Mouse (Mus musculus) brown adipose tissue, adult 24 weeks (tissue): Measurements from ENCODE around the gene Polr3g. TPM values are rescaled to one million over a fixed set of nuclear protein-coding genes. Genes with fewer than 3 reads are reported as not detected.
A peak's percentile ranks its signal among the peaks of the same experiment; 100 is the strongest.

ENCODE experiments used
- H3K27ac ChIP-seq: fragments of 200-500 bp; replicated peaks from 2 replicates; pipeline ENCODE4 v1.5.1; 2012; ENCODE audit warnings: low read depth, mild to moderate bottlenecking, low read length
- H3K4me1 ChIP-seq: fragments of 200-500 bp; 2 replicates; pipeline ENCODE4 v1.6.1; 2012; ENCODE audit warnings: low read length, mixed read lengths; ENCODE audit not compliant: control insufficient read depth, insufficient read depth, insufficient read length
- H3K4me3 ChIP-seq: fragments of 200-500 bp; 2 replicates; pipeline ENCODE4 v1.5.1; 2012; ENCODE audit warnings: low read depth, mild to moderate bottlenecking, low read length, moderate library complexity; ENCODE audit not compliant: insufficient read depth
- polyA plus RNA-seq: library from polyadenylated mRNA; stranded (reverse); fragments of >200 nt; gene quantifications from 2 replicates; pipeline ENCODE4 v1.2.4, GENCODE M21; 2012; ENCODE audit not compliant: missing spikeins, insufficient read depth, insufficient read length

The Polr3g gene
- polyA plus RNA-seq, 1 experiment: 12.6 TPM

- no peak overlapping the region for H3K27ac ChIP-seq
- H3K4me1 ChIP-seq: 0 out of 2 replicates have a peak, but pooled peaks cover 2% of the 10 kb centered on the region
- no peak overlapping the region for H3K4me3 ChIP-seq
Measured at GRCm38 (mm10) chr13:81709805-81710204, 1.0 kb downstream of the Polr3g start.

DNA sequence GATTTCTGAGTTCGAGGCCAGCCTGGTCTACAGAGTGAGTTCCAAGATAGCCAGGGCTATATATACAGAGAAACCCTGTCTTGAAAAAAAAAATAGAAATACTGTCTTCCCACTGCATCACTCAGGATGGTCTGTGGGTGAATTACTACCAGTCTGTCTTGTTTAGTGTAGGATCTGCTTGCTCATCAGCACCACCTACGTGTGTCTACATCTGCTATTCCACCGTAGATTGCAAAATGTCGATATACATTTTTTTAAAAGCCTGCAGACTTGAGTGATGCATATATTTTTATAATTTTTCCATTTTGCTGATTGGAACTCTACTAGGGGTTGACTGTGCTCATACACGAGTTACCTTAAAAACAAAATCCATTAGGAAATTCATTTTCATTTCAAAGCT is 4.5 kb downstream of the Polr3g start:
- H3K4me3 ChIP-seq: no peak overlapping the region
- no peak overlapping the region for H3K27ac ChIP-seq
- H3K4me1 ChIP-seq: no peaks in the 10 kb centered on the region

- no peaks in the 10 kb centered on the region for H3K4me1 ChIP-seq
- no peak overlapping the region for H3K4me3 ChIP-seq
- H3K27ac ChIP-seq: no peak overlapping the region
Measured at GRCm38 (mm10) chr13:81703621-81704020, 7.2 kb downstream of the Polr3g start.

GRCm38 (mm10) chr13:81703148-81703547 is 7.7 kb downstream of the Polr3g start:
- no peak overlapping the region for H3K27ac ChIP-seq
- no peaks in the 10 kb centered on the region for H3K4me1 ChIP-seq
- H3K4me3 ChIP-seq: no peak overlapping the region

- H3K27ac ChIP-seq: no peak overlapping the region
- no peak overlapping the region for H3K4me3 ChIP-seq
- H3K4me1 ChIP-seq: no peaks in the 10 kb centered on the region
Measured at GRCm38 (mm10) chr13:81694446-81694845, 16.4 kb downstream of the Polr3g start.

GRCm38 (mm10) chr13:81691606-81692005 is 19.2 kb downstream of the Polr3g start:
- H3K4me1 ChIP-seq: no peaks in the 10 kb centered on the region
- no peak overlapping the region for H3K4me3 ChIP-seq
- no peak overlapping the region for H3K27ac ChIP-seq

GRCm38 (mm10) chr13:81690477-81690876 is 20.3 kb downstream of the Polr3g start:
- H3K27ac ChIP-seq: no peak overlapping the region
- no peaks in the 10 kb centered on the region for H3K4me1 ChIP-seq
- no peak overlapping the region for H3K4me3 ChIP-seq

GRCm38 (mm10) chr13:81689587-81689986 is 21.2 kb downstream of the Polr3g start:
- no peak overlapping the region for H3K4me3 ChIP-seq
- H3K27ac ChIP-seq: no peak overlapping the region
- no peaks in the 10 kb centered on the region for H3K4me1 ChIP-seq

DNA sequence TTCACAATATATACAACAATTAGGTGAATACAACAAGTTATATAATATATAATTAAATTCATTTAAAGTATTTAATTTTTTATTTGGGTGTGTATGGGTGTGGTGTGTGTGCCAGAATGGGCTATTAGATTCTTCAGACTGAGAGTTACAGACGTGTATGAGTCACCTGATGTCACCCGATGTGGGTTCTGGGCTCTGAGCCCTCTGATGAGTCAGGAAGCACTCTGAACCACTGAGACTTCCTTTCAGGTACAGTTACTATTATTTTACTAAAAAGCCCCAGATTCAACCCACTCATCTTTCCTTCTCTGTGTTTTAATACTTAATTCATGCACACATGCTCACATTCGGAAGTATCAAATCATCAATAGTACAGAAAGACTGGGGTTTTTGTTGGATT is 25.9 kb downstream of the Polr3g start:
- no peaks in the 10 kb centered on the region for H3K4me1 ChIP-seq
- no peak overlapping the region for H3K27ac ChIP-seq

DNA sequence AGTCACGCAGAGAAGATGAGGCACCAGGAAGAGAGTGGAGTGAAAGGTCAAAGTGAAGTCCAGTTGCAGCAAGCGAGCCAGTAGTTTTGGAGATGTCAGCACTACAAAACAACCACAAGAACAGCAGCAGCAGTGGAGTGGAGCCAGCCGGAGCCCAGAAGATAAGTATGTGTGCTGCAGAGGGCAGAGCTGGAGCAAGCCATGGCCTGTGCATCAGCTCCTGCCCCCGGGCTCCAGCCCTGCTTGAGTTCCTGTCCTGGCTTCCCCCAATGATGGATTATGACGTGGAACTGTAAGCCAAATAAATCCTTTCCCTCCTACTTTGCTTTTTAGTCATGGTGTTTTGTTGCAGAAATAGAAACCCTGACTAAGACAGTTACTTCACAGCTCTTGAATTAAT is 26.6 kb downstream of the Polr3g start:
- Histone ChIP-seq H3K4me3 (no peak overlapping the region), H3K27ac (no peak overlapping the region), H3K4me1 (no peaks in the 10 kb centered on the region)

More for the DNA sequence above, 25.9 kb downstream of the Polr3g start:
- no peak overlapping the region for H3K4me3 ChIP-seq

DNA sequence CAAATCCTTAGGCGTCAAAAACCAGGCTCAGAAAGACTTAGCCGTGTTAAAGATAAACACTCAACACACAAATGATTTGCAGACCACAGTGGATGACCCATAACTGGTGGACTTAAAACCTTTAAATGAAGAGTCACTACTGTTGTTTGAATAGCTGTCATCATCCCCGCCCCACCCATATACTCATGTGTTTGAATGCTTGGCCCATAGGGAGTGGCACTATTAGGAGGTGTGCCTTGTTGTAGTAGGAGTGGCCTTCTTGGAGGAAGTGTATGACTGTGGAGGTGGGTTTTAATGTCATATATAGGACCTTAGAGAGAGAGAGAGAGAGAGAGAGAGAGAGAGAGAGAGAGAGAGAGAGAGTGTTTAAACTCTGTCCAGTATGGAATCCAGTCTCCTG is 27.7 kb downstream of the Polr3g start:
- Histone ChIP-seq H3K27ac (no peak overlapping the region), H3K4me3 (no peak overlapping the region), H3K4me1 (no peaks in the 10 kb centered on the region)

GRCm38 (mm10) chr13:81675333-81675732 is 35.5 kb downstream of the Polr3g start:
- Histone ChIP-seq H3K4me1 (no peaks in the 10 kb centered on the region), H3K4me3 (no peak overlapping the region), H3K27ac (no peak overlapping the region)

- Histone ChIP-seq H3K27ac (no peak overlapping the region), H3K4me1 (no peaks in the 10 kb centered on the region), H3K4me3 (no peak overlapping the region)
Measured at GRCm38 (mm10) chr13:81667713-81668112, 43.1 kb downstream of the Polr3g start.

DNA sequence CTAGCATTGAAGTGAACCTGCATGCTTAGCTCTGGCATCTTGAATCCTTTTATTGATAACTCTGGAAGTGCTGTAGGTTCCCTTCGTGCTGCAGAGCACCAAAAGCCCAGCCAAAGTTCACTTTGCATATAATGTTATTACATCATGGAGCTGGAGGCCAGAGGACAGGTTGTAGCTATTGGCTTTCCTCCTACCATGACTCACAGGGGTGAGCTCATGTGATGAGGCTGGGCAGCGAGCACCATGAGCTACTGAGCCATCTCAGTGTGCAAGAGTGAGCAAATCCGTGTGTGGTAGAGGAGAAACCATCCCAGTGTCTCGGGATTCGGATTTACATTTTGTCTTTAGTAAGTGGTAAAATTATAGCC is 46.5 kb downstream of the Polr3g start:
- H3K4me3 ChIP-seq: no peak overlapping the region
- H3K27ac ChIP-seq: no peak overlapping the region
- no peaks in the 10 kb centered on the region for H3K4me1 ChIP-seq

- Histone ChIP-seq H3K4me1 (no peaks in the 10 kb centered on the region), H3K4me3 (no peak overlapping the region), H3K27ac (no peak overlapping the region)
Measured at GRCm38 (mm10) chr13:81663566-81664330, 47.1 kb downstream of the Polr3g start.

GRCm38 (mm10) chr13:81658053-81658752 is 52.6 kb downstream of the Polr3g start:
- peak overlapping the region; percentile 69 for H3K4me3 ChIP-seq

More at GRCm38 (mm10) chr13:81658053-81658752, 52.6 kb downstream of the Polr3g start:
- H3K27ac ChIP-seq: peak overlapping the region; percentile 74
- no peaks in the 10 kb centered on the region for H3K4me1 ChIP-seq
